9 mouse cellular contexts compared by ENCODE assay signal in the genomic region with DNA sequence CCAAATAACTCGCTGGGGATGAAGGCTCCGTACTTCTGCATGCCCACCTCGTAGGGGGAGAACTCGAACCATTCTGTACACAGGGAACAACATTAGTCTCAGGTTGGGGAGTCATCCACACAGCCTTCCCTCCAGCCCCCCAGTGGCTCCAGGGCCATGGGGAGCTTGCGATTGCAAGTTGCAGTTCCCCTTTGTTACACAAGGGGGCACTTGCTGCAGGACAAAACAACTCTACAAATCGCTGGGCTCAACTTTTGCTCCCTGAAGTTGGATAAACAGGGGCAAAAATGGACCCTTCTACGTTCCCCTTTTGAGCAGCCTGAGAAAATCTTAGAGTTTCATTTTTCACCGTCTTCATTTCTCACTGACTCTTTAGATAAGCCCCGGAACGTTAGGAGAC. TPM values are rescaled to one million over a fixed set of nuclear protein-coding genes. Genes with fewer than 3 reads are reported as not detected.
DNase-seq lines count a peak whose midpoint lies in the region; ATAC-seq and TF ChIP-seq lines count a peak whose summit lies in the region.
"Had no signal": no experiment of that assay in that cellular context is flagged by ENCODE, and none has a peak within 500 bp of the region (broad histone marks: within the 10 kb centered on the region; RNA-seq: fewer than 3 reads in every experiment).

No protein-coding gene starts in this region.

- WGBS in kidney, embryonic 15.5 days: 28% methylated on average over 10 of the region's 10 CpGs
- WGBS in thymus, adult 2 months: 28% methylated on average over 10 of the region's 10 CpGs

- H3K27ac ChIP-seq in kidney, embryonic 15.5 days: no peak overlapping the region
- no peak overlapping the region for H3K27ac ChIP-seq in thymus, adult 2 months (ENCODE audit: control insufficient read depth, insufficient read depth, low read length)

- no peaks in the 10 kb centered on the region for H3K4me1 ChIP-seq in kidney, embryonic 15.5 days
- no peaks in the 10 kb centered on the region for H3K4me1 ChIP-seq in thymus, adult 2 months (replicated peaks; ENCODE audit: control insufficient read depth, insufficient read depth, low read length)

- peak; percentile 21 for DNase-seq in kidney, adult 11 months
- DNase-seq in ZHBTc4 (ENCODE audit: low read depth, low spot score): peak; percentile 89
- peak; percentile 68 to 70 for DNase-seq in cerebellum, postnatal 36 days
- DNase-seq in heart, postnatal 14 days: peak; percentile 65 to 79
- peak; percentile 61 for DNase-seq in left cerebral cortex, postnatal 4 days
- DNase-seq in naive thymus-derived CD4-positive, alpha-beta T cell, adult 2 months (ENCODE audit: low read depth): peak; percentile 67
- peak; percentile 56 for DNase-seq in thymus, adult 2 months

- intact Hi-C loops in heart, postnatal 14 days (cut with DNase I): loop anchor here (1.0 to 5.0 kb wide), 3 partner anchors 92 to 201 kb away; a partner anchor contains a TSS
- intact Hi-C loops in left cerebral cortex, postnatal 4 days (cut with DNase I): loop anchor here (5.0 kb wide), 1 partner anchor 104 kb away; no protein-coding TSS in a partner anchor

- no peak for TF ChIP-seq POLR2A in thymus, adult 2 months (IDR thresholded peaks at IDR 0.05; ENCODE audit: control insufficient read depth, extremely low read depth, insufficient read depth, low read length, poor library complexity)

- TF ChIP-seq CTCF in thymus, adult 2 months (IDR thresholded peaks at IDR 0.05; ENCODE audit: borderline replicate concordance, control insufficient read depth, extremely low read depth, insufficient read depth, low read length, poor library complexity): peak; percentile 76; the same call in 1 of the 2 replicates

- ATAC-seq in kidney, embryonic 15.5 days (replicated peaks; ENCODE audit: low FRiP score): no peak

- H3K36me3 ChIP-seq in kidney, embryonic 15.5 days: no peaks in the 10 kb centered on the region
- H3K36me3 ChIP-seq in thymus, adult 2 months (ENCODE audit: control insufficient read depth, insufficient read depth, low read length): no peaks in the 10 kb centered on the region

- H3K4me2 ChIP-seq in kidney, embryonic 15.5 days: no peak overlapping the region

- no peak overlapping the region for H3K9ac ChIP-seq in kidney, embryonic 15.5 days

- no peak overlapping the region for H3K4me3 ChIP-seq in kidney, embryonic 15.5 days (replicated peaks)
- no peak overlapping the region for H3K4me3 ChIP-seq in thymus, adult 2 months (ENCODE audit: control insufficient read depth, insufficient read depth, low read length)
- H3K4me3 ChIP-seq: erythroblast, embryonic 14.5 days had no signal

- H3K9me3 ChIP-seq in kidney, embryonic 15.5 days (replicated peaks): no peaks in the 10 kb centered on the region

- H3K27me3 ChIP-seq in kidney, embryonic 15.5 days: no peaks in the 10 kb centered on the region
- H3K27me3 ChIP-seq in thymus, adult 2 months (ENCODE audit: control insufficient read depth, insufficient read depth, low read length): no peaks in the 10 kb centered on the region

RNA-seq across cellular contexts. Expression of a gene that starts 19.3 kb away (rescaled TPM):
- polyA plus RNA-seq in kidney, embryonic 15.5 days (2015; fragmentation: Nextera tagmentation; extraction: Ambion mirVana): 57.3 and 66.6 TPM in 2 replicates
- 100 to 1,000 TPM; 439 to 440 TPM for total RNA-seq in heart, postnatal 14 days (2021)
- 1 to 10 TPM; 6.9 to 9.6 TPM for total RNA-seq in left cerebral cortex, postnatal 4 days (2021)
- polyA plus RNA-seq in thymus, adult 2 months (2012; rRNA removed): 17.6 and 24.3 TPM in 2 replicates

Comparison
In these comparisons a context has a peak if more than half of its experiments do, and no peak if none do; other contexts are left out.
1. DNase-seq: peak in every context shown above with its lines; median percentile 89 in ZHBTc4; 72 in heart, postnatal 14 days; 69 in cerebellum, postnatal 36 days; 67 in naive thymus-derived CD4-positive, alpha-beta T cell, adult 2 months; 61 in left cerebral cortex, postnatal 4 days; 56 in thymus, adult 2 months; 21 in kidney, adult 11 months.
2. RNA of a gene that starts 19.3 kb away (total RNA-seq): 439 to 440 TPM in heart, postnatal 14 days; 6.9 to 9.6 TPM in left cerebral cortex, postnatal 4 days; every median in the first group is over 10 times any median in the second.